Mouse (Mus musculus) limb, embryonic 10.5 days (tissue): ENCODE measurements around the gene Usp27x. TPM values are rescaled to one million over a fixed set of nuclear protein-coding genes. Genes with fewer than 3 reads are reported as not detected.

ENCODE experiments used
- polyA plus RNA-seq: library from polyadenylated mRNA; unstranded; fragments of >200 nt; fragmentation: Nextera tagmentation; extraction: Ambion mirVana; gene quantifications from 2 replicates; pipeline ENCODE4 v1.2.1, GENCODE M21; 2016

The Usp27x gene
- polyA plus RNA-seq, 1 experiment from 2014 or later = 0.68 TPM

Other genes with a start within 250 kb of the Usp27x start
- 12.8 and 17.8 TPM in 2 replicates for gene Clcn5, start 56.5 kb downstream of the Usp27x start, polyA plus RNA-seq
- gene Foxp3, start 197.8 kb upstream of the Usp27x start, polyA plus RNA-seq = 0.05 and 0.06 TPM in 2 replicates
- 1.3 and 1.5 TPM in 2 replicates for gene Ppp1r3f, start 198.5 kb upstream of the Usp27x start, polyA plus RNA-seq
- gene Ccdc22, start 229.7 kb upstream of the Usp27x start, polyA plus RNA-seq = 36.5 and 37.9 TPM in 2 replicates
- not detected in 2 replicates for gene Cacna1f, start 231.3 kb upstream of the Usp27x start, polyA plus RNA-seq